Mouse (Mus musculus) urinary bladder, adult 2 months (tissue): ENCODE data around the gene Mfap1b. TPM values are rescaled to one million over a fixed set of nuclear protein-coding genes. Genes with fewer than 3 reads are reported as not detected.

Source experiments
- DNase-seq: peaks from one replicate; pipeline ENCODE4 v3.0.0; 2022; ENCODE audit warnings: low spot score
- polyA plus RNA-seq: library from polyadenylated mRNA; depleted of rRNA; stranded (reverse); fragments of >200 nt; gene quantifications from 2 replicates; pipeline ENCODE4 v1.2.3, GENCODE M21; 2012; rRNA removed

Gene Mfap1b
- polyA plus RNA-seq, 1 experiment: 23.0 TPM

GRCm38 (mm10) chr2:121434854-121435253, 39.0 kb downstream of the Mfap1b start:
- no peak for DNase-seq

GRCm38 (mm10) chr2:121425890-121426289, 48.0 kb downstream of the Mfap1b start:
- DNase-seq: no peak

- no peak for DNase-seq
Measured at GRCm38 (mm10) chr2:121423166-121423565, 50.7 kb downstream of the Mfap1b start.

GRCm38 (mm10) chr2:121418476-121418875, 55.4 kb downstream of the Mfap1b start:
- DNase-seq: no peak

- DNase-seq: no peak
Measured at GRCm38 (mm10) chr2:121416356-121416755, 57.5 kb downstream of the Mfap1b start.

DNA sequence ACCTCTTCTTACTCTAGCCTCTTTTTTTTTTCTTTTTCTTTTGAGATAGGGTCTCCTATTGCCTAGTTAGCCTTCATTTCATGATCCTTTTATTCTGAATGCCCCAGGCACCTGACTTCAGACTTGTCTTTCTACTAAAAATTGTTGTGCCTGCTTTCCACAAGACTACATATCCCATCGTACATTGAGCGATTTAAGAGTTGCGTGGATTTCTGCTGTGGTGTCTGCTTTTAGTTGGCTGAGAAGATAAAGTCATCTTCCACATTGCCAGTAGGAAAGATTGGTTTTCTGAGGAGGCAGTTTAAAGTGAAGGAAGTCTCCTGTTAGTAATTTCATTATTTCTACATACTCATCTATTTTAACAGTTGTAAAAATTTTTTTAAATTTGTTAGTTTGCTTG, 58.3 kb downstream of the Mfap1b start:
- no peak for DNase-seq

GRCm38 (mm10) chr2:121415103-121415502, 58.8 kb downstream of the Mfap1b start:
- no peak for DNase-seq

- DNase-seq: no peak
Measured at GRCm38 (mm10) chr2:121414139-121414685, 59.7 kb downstream of the Mfap1b start.

DNA sequence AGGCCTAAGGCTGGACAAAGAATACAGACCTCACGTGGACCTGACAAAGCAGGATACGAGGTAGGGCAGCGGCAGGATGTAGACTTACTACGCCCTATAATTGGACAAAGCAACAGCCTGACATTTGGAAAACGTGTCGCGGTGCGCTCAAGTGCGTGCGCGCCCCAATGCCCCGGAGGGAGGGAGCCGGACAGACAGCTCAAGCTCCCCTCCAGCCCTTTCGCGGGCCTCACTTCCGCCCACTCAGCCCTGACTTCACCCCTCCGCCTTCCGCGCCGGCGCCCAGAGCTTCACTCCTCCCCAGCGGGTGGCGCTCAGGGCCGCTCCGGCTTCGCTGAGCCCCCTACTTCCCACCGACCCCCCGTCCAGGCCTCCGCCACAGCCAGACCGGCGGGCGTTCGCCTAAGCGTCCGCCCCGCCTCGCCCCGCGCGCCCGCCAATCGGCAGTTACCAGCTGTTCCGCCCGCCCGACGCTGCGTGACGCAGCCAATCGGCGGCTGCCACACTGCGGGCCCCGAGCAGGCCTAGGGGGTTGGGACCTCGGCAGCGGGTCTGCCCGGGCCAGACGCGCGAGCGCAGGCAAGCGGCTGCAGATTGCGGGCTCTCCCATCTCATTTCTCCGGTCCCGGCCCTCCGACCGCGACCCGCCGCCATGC, 60.4 kb downstream of the Mfap1b start, which contains the start of the genes Pdia3 and Catsper2:
Gene Pdia3 (plus strand): TSS at position 389 of the 656 bp plus-strand sequence.
Gene Catsper2 (minus strand): TSS at position 406 of the 656 bp plus-strand sequence.
- peak; percentile 98 for DNase-seq

- DNase-seq: no peak
Measured at GRCm38 (mm10) chr2:121412843-121413386, 61.0 kb downstream of the Mfap1b start.

Other genes starting within 250 kb of the Mfap1b start
- 41.6 and 41.7 TPM in 2 replicates for gene Trp53bp1, start 202.7 kb downstream of the Mfap1b start, polyA plus RNA-seq
- 7.5 and 15.9 TPM in 2 replicates for gene Map1a, start 184.5 kb downstream of the Mfap1b start, polyA plus RNA-seq
- gene Ppip5k1, start 118.7 kb downstream of the Mfap1b start, polyA plus RNA-seq: 25.3 and 27.1 TPM in 2 replicates
- gene Ckmt1, start 116.4 kb downstream of the Mfap1b start, polyA plus RNA-seq: 64.1 and 65.3 TPM in 2 replicates
- gene Strc, start 86.9 kb downstream of the Mfap1b start, polyA plus RNA-seq: 0.10 and 0.14 TPM in 2 replicates
- 173 and 200 TPM in 2 replicates for gene Pdia3, start 60.3 kb downstream of the Mfap1b start, polyA plus RNA-seq
- gene Catsper2, start 60.3 kb downstream of the Mfap1b start, polyA plus RNA-seq: 2.2 and 2.7 TPM in 2 replicates
- 1.1 and 1.3 TPM in 2 replicates for gene Ell3, start 29.8 kb downstream of the Mfap1b start, polyA plus RNA-seq
- 328 and 503 TPM in 2 replicates for gene Serf2, start 24.9 kb downstream of the Mfap1b start, polyA plus RNA-seq
- gene Hypk, start 20.8 kb downstream of the Mfap1b start, polyA plus RNA-seq: 22.9 and 28.2 TPM in 2 replicates
- gene Serinc4, start 17.3 kb downstream of the Mfap1b start, polyA plus RNA-seq: 0.52 and 0.59 TPM in 2 replicates
- gene Mfap1a, start 32.6 kb upstream of the Mfap1b start, polyA plus RNA-seq: 14.4 and 21.3 TPM in 2 replicates
- 3.7 and 4.1 TPM in 2 replicates for gene Wdr76, start 32.7 kb upstream of the Mfap1b start, polyA plus RNA-seq